Mouse (Mus musculus): Measurements from ENCODE around the gene Rap1b. TPM values are rescaled to one million over a fixed set of nuclear protein-coding genes. Genes with fewer than 3 reads are reported as not detected.

The Rap1b gene
- polyA plus RNA-seq, 1 experiment from 2014 or later: 163 TPM

DNA sequence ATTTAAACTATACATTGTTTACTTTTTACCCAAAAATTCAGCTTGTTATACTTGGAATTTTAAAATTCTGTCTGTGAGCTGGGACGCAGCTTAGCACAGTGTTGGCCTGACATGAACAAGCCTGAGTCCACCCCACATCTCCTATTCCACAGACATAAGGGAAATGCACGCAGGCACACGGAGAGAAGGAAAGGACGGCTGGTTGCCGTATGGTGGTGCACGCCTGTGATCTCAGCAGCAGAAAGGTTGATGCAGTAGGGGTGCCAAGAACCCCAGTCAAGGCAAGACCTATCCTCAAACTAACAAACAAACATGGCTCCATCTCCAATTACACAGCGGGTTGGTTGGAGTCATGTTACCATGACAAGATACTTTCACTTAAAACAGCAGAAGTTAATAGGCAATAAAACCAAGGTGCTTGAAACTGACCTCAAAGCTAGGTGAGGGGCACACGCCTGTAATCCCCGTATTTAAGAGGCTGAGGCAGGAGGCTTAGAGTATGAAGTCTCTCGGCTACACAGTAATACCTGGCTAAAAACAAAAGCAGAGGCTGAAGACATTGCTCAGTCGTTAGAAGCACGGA, 67.4 kb downstream of the Rap1b start:
- Histone ChIP-seq H3K27me3 (replicated peaks; ENCODE audit: control insufficient read depth, insufficient read depth, low read length) (no peaks in the 10 kb centered on the region), H3K36me3 (ENCODE audit: control insufficient read depth, insufficient read depth, low read length) (peaks cover 29% of the 10 kb centered on the region)
- ATAC-seq: no peak

DNA sequence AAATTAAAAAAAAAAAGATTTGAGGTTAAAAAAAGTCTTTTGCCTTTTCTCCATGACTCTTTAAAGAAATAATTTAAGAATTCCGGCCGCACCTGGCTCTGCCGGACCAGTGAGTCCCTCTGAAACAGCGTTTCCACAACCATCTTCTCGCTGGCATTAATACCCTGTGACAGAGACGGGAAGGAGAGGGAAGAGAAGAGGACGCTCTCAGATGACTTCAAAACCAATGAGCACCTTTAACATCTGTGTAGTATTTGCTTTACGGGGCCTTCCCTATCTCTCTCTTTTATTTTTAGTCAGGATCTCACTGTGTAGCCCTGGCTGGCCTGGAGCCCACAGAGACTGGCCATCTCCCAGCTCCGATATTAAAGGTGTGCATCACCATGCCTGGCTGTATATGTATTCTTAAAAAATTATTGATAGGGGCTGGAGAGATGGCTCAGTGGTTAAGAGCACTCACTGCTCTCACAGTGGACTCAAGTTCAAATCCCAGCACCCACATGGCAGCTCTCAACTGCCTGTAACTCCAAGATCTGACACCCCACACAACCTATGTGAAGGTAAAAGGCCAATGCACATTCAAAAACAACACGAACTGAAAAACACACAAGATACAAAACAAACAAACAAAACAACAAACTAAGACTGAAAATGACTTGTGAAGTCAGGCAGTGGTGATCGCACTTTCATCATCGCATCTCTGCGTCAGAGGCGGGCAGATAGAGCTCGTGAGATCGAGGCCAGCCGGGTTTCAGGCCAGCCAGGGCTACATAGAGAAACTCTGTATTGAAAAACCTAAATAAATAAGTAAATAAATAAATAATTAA, 68.1 kb downstream of the Rap1b start:
- H3K27ac ChIP-seq (ENCODE audit: low read length): no peak overlapping the region
- H3K36me3 ChIP-seq (ENCODE audit: control insufficient read depth, insufficient read depth, low read length): peaks cover 34% of the 10 kb centered on the region
- H3K27me3 ChIP-seq (replicated peaks; ENCODE audit: control insufficient read depth, insufficient read depth, low read length): no peaks in the 10 kb centered on the region
- no peak overlapping the region for H3K9ac ChIP-seq (ENCODE audit: low read depth, low read length)
- H3K4me2 ChIP-seq (ENCODE audit: low read depth, low read length): no peak overlapping the region
- no peaks in the 10 kb centered on the region for H3K4me1 ChIP-seq (ENCODE audit: control insufficient read depth, insufficient read depth, low read length)
- ATAC-seq: no peak
- WGBS: 95% methylated on average over 17 of the region's 17 CpGs
- no peaks in the 10 kb centered on the region for H3K9me3 ChIP-seq (ENCODE audit: control insufficient read depth, low read length)
- no peak overlapping the region for H3K4me3 ChIP-seq (ENCODE audit: low read length)

More for the DNA sequence above, 67.4 kb downstream of the Rap1b start:
- Histone ChIP-seq H3K4me2 (ENCODE audit: low read depth, low read length) (no peak overlapping the region), H3K9ac (ENCODE audit: low read depth, low read length) (no peak overlapping the region), H3K27ac (ENCODE audit: low read length) (no peak overlapping the region), H3K4me1 (ENCODE audit: control insufficient read depth, insufficient read depth, low read length) (no peaks in the 10 kb centered on the region), H3K9me3 (ENCODE audit: control insufficient read depth, low read length) (no peaks in the 10 kb centered on the region), H3K4me3 (ENCODE audit: low read length) (no peak overlapping the region)
- WGBS: 93% methylated on average over 12 of the region's 12 CpGs

GRCm38 (mm10) chr10:117777103-117777470, 68.7 kb downstream of the Rap1b start:
- Histone ChIP-seq H3K27ac (ENCODE audit: low read length) (no peak overlapping the region), H3K9me3 (ENCODE audit: control insufficient read depth, low read length) (no peaks in the 10 kb centered on the region), H3K9ac (ENCODE audit: low read depth, low read length) (no peak overlapping the region), H3K4me3 (ENCODE audit: low read length) (no peak overlapping the region), H3K27me3 (replicated peaks; ENCODE audit: control insufficient read depth, insufficient read depth, low read length) (no peaks in the 10 kb centered on the region), H3K4me1 (ENCODE audit: control insufficient read depth, insufficient read depth, low read length) (no peaks in the 10 kb centered on the region), H3K36me3 (ENCODE audit: control insufficient read depth, insufficient read depth, low read length) (peaks cover 40% of the 10 kb centered on the region), H3K4me2 (ENCODE audit: low read depth, low read length) (no peak overlapping the region)
- 98% methylated on average over 3 of the region's 3 CpGs for WGBS
- ATAC-seq: no peak

DNA sequence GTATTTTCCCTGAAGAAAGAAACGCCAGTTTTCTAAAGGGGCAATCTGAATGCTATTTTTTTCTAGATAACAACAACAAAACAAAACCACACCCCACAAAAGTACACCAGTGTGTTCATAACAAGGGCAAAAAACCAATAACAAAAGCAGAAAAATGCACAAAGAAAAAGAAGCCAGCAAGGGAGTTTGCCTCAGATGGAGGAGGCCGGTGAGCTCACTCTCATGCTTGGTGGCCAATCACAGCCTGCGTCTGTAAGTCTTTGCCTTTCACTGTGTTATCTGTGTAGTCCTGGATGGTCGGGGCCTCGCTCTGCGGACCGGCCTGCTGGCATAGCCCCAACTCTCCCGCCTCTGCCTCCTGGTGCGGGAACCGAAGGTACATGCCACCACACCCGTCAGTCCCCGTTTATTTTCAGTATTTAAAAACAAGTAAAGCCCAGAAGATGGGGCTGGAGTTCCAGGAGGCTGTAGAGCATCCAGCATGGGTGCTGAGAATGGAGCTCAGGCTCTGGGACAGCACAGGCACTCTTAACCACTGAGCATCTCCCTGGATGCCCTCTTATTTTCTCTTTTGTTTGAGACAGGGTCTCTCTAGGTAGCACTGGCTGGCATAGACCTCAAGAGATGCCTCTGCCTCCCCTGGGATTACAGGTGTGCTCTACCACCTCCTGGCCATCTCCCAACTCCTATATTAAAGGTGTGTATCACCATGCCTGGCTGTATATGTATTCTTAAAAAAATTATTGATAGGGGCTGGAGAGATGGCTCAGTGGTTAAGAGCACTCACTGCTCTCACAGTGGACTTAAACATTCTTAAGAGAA, 69.3 kb downstream of the Rap1b start:
- Histone ChIP-seq H3K9me3 (ENCODE audit: control insufficient read depth, low read length) (no peaks in the 10 kb centered on the region), H3K27ac (ENCODE audit: low read length) (no peak overlapping the region), H3K27me3 (replicated peaks; ENCODE audit: control insufficient read depth, insufficient read depth, low read length) (no peaks in the 10 kb centered on the region), H3K4me1 (ENCODE audit: control insufficient read depth, insufficient read depth, low read length) (no peaks in the 10 kb centered on the region), H3K9ac (ENCODE audit: low read depth, low read length) (no peak overlapping the region), H3K36me3 (ENCODE audit: control insufficient read depth, insufficient read depth, low read length) (peaks cover 39% of the 10 kb centered on the region), H3K4me2 (ENCODE audit: low read depth, low read length) (no peak overlapping the region), H3K4me3 (ENCODE audit: low read length) (no peak overlapping the region)
- WGBS: 91% methylated on average over 12 of the region's 12 CpGs
- no peak for ATAC-seq

GRCm38 (mm10) chr10:117775401-117776144, 70.3 kb downstream of the Rap1b start:
- no peaks in the 10 kb centered on the region for H3K4me1 ChIP-seq (ENCODE audit: control insufficient read depth, insufficient read depth, low read length)
- no peaks in the 10 kb centered on the region for H3K27me3 ChIP-seq (replicated peaks; ENCODE audit: control insufficient read depth, insufficient read depth, low read length)
- no peaks in the 10 kb centered on the region for H3K9me3 ChIP-seq (ENCODE audit: control insufficient read depth, low read length)
- no peak overlapping the region for H3K4me3 ChIP-seq (ENCODE audit: low read length)
- no peak overlapping the region for H3K9ac ChIP-seq (ENCODE audit: low read depth, low read length)
- no peak for ATAC-seq
- H3K36me3 ChIP-seq (ENCODE audit: control insufficient read depth, insufficient read depth, low read length): peaks cover 39% of the 10 kb centered on the region
- no peak overlapping the region for H3K4me2 ChIP-seq (ENCODE audit: low read depth, low read length)
- no peak overlapping the region for H3K27ac ChIP-seq (ENCODE audit: low read length)
- WGBS: 88% methylated on average over 6 of the region's 6 CpGs

DNA sequence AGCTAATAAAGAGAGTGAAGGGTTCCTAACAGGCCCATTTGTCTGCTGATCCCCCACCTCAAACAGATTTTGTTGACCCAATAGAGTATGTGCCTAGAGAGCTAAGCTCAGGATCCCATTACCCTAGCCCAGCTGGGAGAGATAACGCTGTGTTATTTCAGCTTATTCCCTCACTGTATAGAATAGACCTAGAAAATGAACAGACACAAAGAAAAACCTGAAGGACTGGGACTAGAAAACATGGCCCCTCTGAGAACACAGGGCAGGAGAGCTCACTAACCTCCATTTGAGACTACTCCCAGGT, 71.1 kb downstream of the Rap1b start:
- WGBS: 100% methylated on average over 1 of the region's 1 CpGs
- ATAC-seq: no peak
- Histone ChIP-seq H3K36me3 (ENCODE audit: control insufficient read depth, insufficient read depth, low read length) (peaks cover 39% of the 10 kb centered on the region), H3K4me1 (ENCODE audit: control insufficient read depth, insufficient read depth, low read length) (no peaks in the 10 kb centered on the region), H3K4me3 (ENCODE audit: low read length) (no peak overlapping the region), H3K27me3 (replicated peaks; ENCODE audit: control insufficient read depth, insufficient read depth, low read length) (no peaks in the 10 kb centered on the region), H3K4me2 (ENCODE audit: low read depth, low read length) (no peak overlapping the region), H3K9me3 (ENCODE audit: control insufficient read depth, low read length) (no peaks in the 10 kb centered on the region), H3K9ac (ENCODE audit: low read depth, low read length) (no peak overlapping the region), H3K27ac (ENCODE audit: low read length) (no peak overlapping the region)

DNA sequence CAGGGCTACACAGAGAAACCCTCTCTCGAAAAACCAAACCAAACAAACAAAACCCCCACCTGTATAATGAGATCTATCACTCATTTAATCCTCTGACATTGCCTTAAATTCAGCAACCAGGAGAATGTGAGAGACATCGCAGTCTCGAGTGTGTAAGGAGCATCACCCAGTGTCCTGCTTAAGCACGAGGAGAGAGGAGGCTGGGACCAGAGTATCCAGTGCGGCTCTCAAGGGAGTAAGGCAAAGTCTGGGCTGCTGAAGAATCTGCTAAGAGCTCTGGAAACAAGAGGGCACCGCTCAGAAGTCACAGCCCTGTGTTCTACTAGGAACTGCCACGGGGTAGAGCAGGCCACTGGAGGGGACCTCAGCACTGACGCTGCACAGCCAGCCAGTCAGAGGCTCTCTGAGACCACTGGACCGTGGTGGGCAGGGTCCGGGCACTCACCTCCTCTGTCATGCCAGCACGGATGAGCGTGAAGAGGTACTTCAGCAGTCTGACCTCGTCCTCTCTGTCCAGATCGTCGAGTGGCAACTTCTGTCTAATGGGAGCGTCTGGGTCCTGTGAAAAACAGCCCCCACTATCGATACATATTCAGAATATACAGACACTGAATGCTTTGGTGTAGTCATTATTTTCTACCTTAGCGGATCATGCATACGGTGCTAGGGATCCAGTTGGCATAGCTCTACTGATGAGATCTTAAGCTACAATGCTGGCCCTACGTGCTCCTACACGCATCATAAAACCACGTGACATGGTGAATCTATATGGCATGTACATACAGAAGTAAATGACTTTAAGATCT, 71.6 kb downstream of the Rap1b start:
- Histone ChIP-seq H3K27ac (ENCODE audit: low read length) (no peak overlapping the region), H3K36me3 (ENCODE audit: control insufficient read depth, insufficient read depth, low read length) (peaks cover 39% of the 10 kb centered on the region), H3K4me2 (ENCODE audit: low read depth, low read length) (no peak overlapping the region), H3K4me3 (ENCODE audit: low read length) (no peak overlapping the region), H3K4me1 (ENCODE audit: control insufficient read depth, insufficient read depth, low read length) (no peaks in the 10 kb centered on the region), H3K27me3 (replicated peaks; ENCODE audit: control insufficient read depth, insufficient read depth, low read length) (no peaks in the 10 kb centered on the region), H3K9ac (ENCODE audit: low read depth, low read length) (no peak overlapping the region), H3K9me3 (ENCODE audit: control insufficient read depth, low read length) (no peaks in the 10 kb centered on the region)
- no peak for ATAC-seq
- 93% methylated on average over 22 of the region's 22 CpGs for WGBS

GRCm38 (mm10) chr10:117773106-117773720, 72.6 kb downstream of the Rap1b start:
- Histone ChIP-seq H3K36me3 (ENCODE audit: control insufficient read depth, insufficient read depth, low read length) (peaks cover 29% of the 10 kb centered on the region), H3K27ac (ENCODE audit: low read length) (no peak overlapping the region), H3K9ac (ENCODE audit: low read depth, low read length) (no peak overlapping the region), H3K27me3 (replicated peaks; ENCODE audit: control insufficient read depth, insufficient read depth, low read length) (no peaks in the 10 kb centered on the region), H3K9me3 (ENCODE audit: control insufficient read depth, low read length) (no peaks in the 10 kb centered on the region), H3K4me2 (ENCODE audit: low read depth, low read length) (no peak overlapping the region), H3K4me1 (ENCODE audit: control insufficient read depth, insufficient read depth, low read length) (no peaks in the 10 kb centered on the region), H3K4me3 (ENCODE audit: low read length) (no peak overlapping the region)
- ATAC-seq: no peak
- WGBS: 94% methylated on average over 7 of the region's 7 CpGs
